Comparison of ENCODE assay signal across 7 mouse cellular contexts in genomic region chr13:119754635-119755020, GRCm38 (mm10). TPM values are rescaled to one million over a fixed set of nuclear protein-coding genes. Genes with fewer than 3 reads are reported as not detected.
DNase-seq lines count a peak whose midpoint lies in the region; ATAC-seq lines count a peak whose summit lies in the region.

No protein-coding gene starts in this region.

- no peaks in the 10 kb centered on the region for H3K9me3 ChIP-seq in neural tube, embryonic 11.5 days (ENCODE audit: control insufficient read depth, low read length)
- no peaks in the 10 kb centered on the region for H3K9me3 ChIP-seq in forebrain, embryonic 13.5 days (replicated peaks)
- no peaks in the 10 kb centered on the region for H3K9me3 ChIP-seq in liver, embryonic 11.5 days (ENCODE audit: control insufficient read depth, low read length)
- no peaks in the 10 kb centered on the region for H3K9me3 ChIP-seq in stomach, embryonic 15.5 days

- H3K4me1 ChIP-seq in neural tube, embryonic 11.5 days (ENCODE audit: control insufficient read depth, insufficient read depth, low read length) = peaks cover 9% of the 10 kb centered on the region; the same call in 1 of the 2 replicates
- H3K4me1 ChIP-seq in forebrain, embryonic 13.5 days = peaks cover 39% of the 10 kb centered on the region
- no peaks in the 10 kb centered on the region; the same call in none of the 2 replicates for H3K4me1 ChIP-seq in liver, embryonic 11.5 days (replicated peaks; ENCODE audit: control insufficient read depth, insufficient read depth, low read length)
- H3K4me1 ChIP-seq in stomach, embryonic 15.5 days = peaks cover 15% of the 10 kb centered on the region

- no peaks in the 10 kb centered on the region for H3K27me3 ChIP-seq in neural tube, embryonic 11.5 days (ENCODE audit: control insufficient read depth, insufficient read depth, low read length)
- H3K27me3 ChIP-seq in forebrain, embryonic 13.5 days = no peaks in the 10 kb centered on the region
- peaks cover 4% of the 10 kb centered on the region; the same call in 1 of the 2 replicates for H3K27me3 ChIP-seq in liver, embryonic 11.5 days (replicated peaks; ENCODE audit: control insufficient read depth, insufficient read depth, low read length)
- H3K27me3 ChIP-seq in stomach, embryonic 15.5 days (replicated peaks) = no peaks in the 10 kb centered on the region

- ATAC-seq in neural tube, embryonic 11.5 days (ENCODE audit: insufficient read depth, low FRiP score, low TSS enrichment) = no peak
- ATAC-seq in forebrain, embryonic 13.5 days = no peak; the same call in 1 of the 2 replicates
- no peak for ATAC-seq in liver, embryonic 11.5 days (replicated peaks; ENCODE audit: low FRiP score)
- no peak for ATAC-seq in stomach, embryonic 15.5 days (ENCODE audit: insufficient read depth, low FRiP score, low read depth)
- ATAC-seq in erythroblast, adult 5-6 weeks (replicated peaks; ENCODE audit: low FRiP score, poor library complexity, severe bottlenecking) = no peak

- no peaks in the 10 kb centered on the region for H3K36me3 ChIP-seq in neural tube, embryonic 11.5 days (ENCODE audit: control insufficient read depth, insufficient read depth, low read length)
- H3K36me3 ChIP-seq in forebrain, embryonic 13.5 days (ENCODE audit: poor library complexity, severe bottlenecking) = 0 out of 2 replicates have a peak, but pooled peaks cover 5% of the 10 kb centered on the region
- H3K36me3 ChIP-seq in liver, embryonic 11.5 days (ENCODE audit: control insufficient read depth, insufficient read depth, low read length) = no peaks in the 10 kb centered on the region
- no peaks in the 10 kb centered on the region for H3K36me3 ChIP-seq in stomach, embryonic 15.5 days

- H3K4me2 ChIP-seq in neural tube, embryonic 11.5 days (ENCODE audit: low read depth) = peak overlapping the region; percentile 97
- peak overlapping the region; percentile 95 for H3K4me2 ChIP-seq in forebrain, embryonic 13.5 days
- H3K4me2 ChIP-seq in liver, embryonic 11.5 days = peak overlapping the region; percentile 90
- H3K4me2 ChIP-seq in stomach, embryonic 15.5 days = peak overlapping the region; percentile 98

- no peak overlapping the region for H3K27ac ChIP-seq in neural tube, embryonic 11.5 days (ENCODE audit: low read depth, low read length)
- peak overlapping the region; percentile 79 for H3K27ac ChIP-seq in forebrain, embryonic 13.5 days
- H3K27ac ChIP-seq in liver, embryonic 11.5 days (ENCODE audit: low read depth, low read length) = no peak overlapping the region
- H3K27ac ChIP-seq in stomach, embryonic 15.5 days = no peak overlapping the region

- WGBS in neural tube, embryonic 11.5 days = 23% methylated on average over 3 of the region's 3 CpGs
- WGBS in forebrain, embryonic 13.5 days = 15% methylated on average over 3 of the region's 3 CpGs
- 29% methylated on average over 3 of the region's 3 CpGs for WGBS in liver, embryonic 11.5 days
- WGBS in stomach, embryonic 15.5 days = 24% methylated on average over 3 of the region's 3 CpGs

- DNase-seq in neural tube, embryonic 11.5 days (ENCODE audit: low spot score) = no peak
- DNase-seq in neural tube, embryonic 10.5 days (ENCODE audit: extremely low spot score, low spot score) = no peak
- DNase-seq in liver, embryonic 11.5 days (ENCODE audit: low spot score) = no peak
- no peak for DNase-seq in urinary bladder, postnatal 4 days (ENCODE audit: low spot score in 2 of 2)

- H3K9ac ChIP-seq in neural tube, embryonic 11.5 days (ENCODE audit: low read length) = no peak overlapping the region
- H3K9ac ChIP-seq in forebrain, embryonic 13.5 days = peak overlapping the region; percentile 82
- H3K9ac ChIP-seq in liver, embryonic 11.5 days (ENCODE audit: low read depth, low read length) = no peak overlapping the region
- no peak overlapping the region for H3K9ac ChIP-seq in stomach, embryonic 15.5 days

- no peak overlapping the region for H3K4me3 ChIP-seq in neural tube, embryonic 11.5 days (ENCODE audit: low read depth, low read length)
- H3K4me3 ChIP-seq in forebrain, embryonic 13.5 days = peak overlapping the region; percentile 62
- no peak overlapping the region for H3K4me3 ChIP-seq in liver, embryonic 11.5 days (ENCODE audit: low read depth, low read length)
- H3K4me3 ChIP-seq in stomach, embryonic 15.5 days (replicated peaks) = peak overlapping the region; percentile 57

RNA-seq across cellular contexts. Expression of gene Nim1k, which starts 1.1 kb away (rescaled TPM):
- polyA plus RNA-seq in neural tube, embryonic 11.5 days (2014; fragmentation: Nextera tagmentation; extraction: Ambion mirVana) = 1.3 and 1.7 TPM in 2 replicates
- 4.2 and 4.8 TPM in 2 replicates for polyA plus RNA-seq in forebrain, embryonic 13.5 days (2015; fragmentation: Nextera tagmentation; extraction: Ambion mirVana)
- polyA plus RNA-seq in liver, embryonic 11.5 days (2014; fragmentation: Nextera tagmentation; extraction: Ambion mirVana) = 0.19 and 0.36 TPM in 2 replicates
- polyA plus RNA-seq in stomach, embryonic 15.5 days (2015; fragmentation: Nextera tagmentation; extraction: Ambion mirVana) = 0.67 and 0.71 TPM in 2 replicates
- total RNA-seq in erythroblast, adult 5-6 weeks (2015; ENCODE audit: low replicate concordance) = not detected in 2 replicates
- not detected in 2 replicates for total RNA-seq in erythroblast, adult 5-6 weeks (2017; ENCODE audit: low replicate concordance)

RNA-seq across cellular contexts. Expression of gene Zfp131, which starts 36.1 kb away (rescaled TPM):
- polyA plus RNA-seq in neural tube, embryonic 11.5 days (2014; fragmentation: Nextera tagmentation; extraction: Ambion mirVana) = 40.6 and 42.4 TPM in 2 replicates
- 52.8 and 53.4 TPM in 2 replicates for polyA plus RNA-seq in forebrain, embryonic 13.5 days (2015; fragmentation: Nextera tagmentation; extraction: Ambion mirVana)
- polyA plus RNA-seq in liver, embryonic 11.5 days (2014; fragmentation: Nextera tagmentation; extraction: Ambion mirVana) = 40.0 and 45.1 TPM in 2 replicates
- polyA plus RNA-seq in stomach, embryonic 15.5 days (2015; fragmentation: Nextera tagmentation; extraction: Ambion mirVana) = 32.4 TPM in 2 replicates
- 25.6 and 32.8 TPM in 2 replicates for total RNA-seq in erythroblast, adult 5-6 weeks (2015; ENCODE audit: low replicate concordance)
- 16.3 and 28.3 TPM in 2 replicates for total RNA-seq in erythroblast, adult 5-6 weeks (2017; ENCODE audit: low replicate concordance)

Comparison
In these comparisons a context has a peak if more than half of its experiments do, and no peak if none do; other contexts are left out.
1. H3K4me3 ChIP-seq: peak in forebrain, embryonic 13.5 days (single experiment) and stomach, embryonic 15.5 days (single experiment); none in neural tube, embryonic 11.5 days (single experiment) and liver, embryonic 11.5 days (single experiment).
2. Peak in every context shown above with its lines, with median percentiles within 50 percentile points of each other: H3K4me2 ChIP-seq.